Mouse (Mus musculus) kidney, adult 18-20 months (tissue): ENCODE results near the gene Cd47.

Experiments used
- DNase-seq: peaks from one replicate; pipeline ENCODE4 v3.0.0; 2021

Cd47 gene

DNA sequence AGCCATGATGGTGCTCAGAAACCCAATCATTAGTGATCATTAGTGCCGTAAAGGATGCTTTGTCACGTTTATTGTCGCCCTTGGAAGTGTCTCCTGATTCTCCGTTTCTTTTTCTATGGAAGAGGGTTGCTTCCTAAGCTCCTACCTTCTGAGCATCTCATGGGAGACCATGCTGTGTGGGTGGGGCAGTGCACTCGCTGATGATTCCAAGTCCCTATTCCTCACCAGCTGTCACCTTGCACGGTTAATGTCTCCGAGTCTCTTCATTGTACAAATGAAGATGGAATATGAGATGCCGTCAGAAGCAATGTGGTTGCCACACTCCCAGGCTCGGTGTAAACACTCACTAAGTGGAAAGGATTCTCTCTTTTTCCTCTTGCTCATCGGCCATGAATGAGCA is 119.9 kb downstream of the Cd47 start:
- no peak for DNase-seq

DNA sequence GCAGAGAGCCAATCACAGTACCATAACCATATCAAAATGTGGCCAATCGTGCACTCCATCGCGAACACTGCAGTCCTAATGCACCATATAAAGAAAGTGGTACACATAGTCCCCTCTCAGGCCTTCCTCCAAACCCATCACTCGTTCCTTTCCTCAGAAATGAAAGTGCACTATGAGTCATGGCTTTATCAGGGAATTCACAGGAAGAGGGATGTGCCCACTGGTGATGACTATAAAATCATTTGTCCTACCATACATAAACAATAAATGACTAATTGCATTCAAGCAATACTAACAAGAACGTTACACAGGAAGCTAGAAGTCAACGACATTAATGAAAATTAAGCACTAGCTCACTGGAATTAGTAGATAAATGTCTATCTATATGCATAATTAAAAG is 121.3 kb downstream of the Cd47 start:
- DNase-seq = no peak

DNA sequence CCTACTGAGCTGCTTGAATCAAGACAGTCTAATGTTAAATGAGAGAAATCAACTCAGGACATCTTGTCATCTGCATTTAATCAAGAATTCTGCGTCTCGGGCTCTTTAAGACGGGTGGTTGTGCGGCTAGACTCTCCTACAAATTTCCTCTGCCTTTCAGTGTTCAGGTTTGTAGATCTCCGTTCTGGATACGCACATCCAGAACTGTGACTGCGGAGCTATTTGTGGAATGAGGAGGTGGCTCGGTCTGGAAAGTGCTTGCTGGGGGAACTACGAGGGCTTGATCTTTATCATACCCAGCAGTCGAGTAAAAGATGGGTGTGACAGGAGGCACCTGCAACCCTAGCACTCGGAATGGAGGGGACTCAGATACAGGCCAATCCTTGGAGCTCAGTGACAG is 121.8 kb downstream of the Cd47 start:
- DNase-seq = no peak

DNA sequence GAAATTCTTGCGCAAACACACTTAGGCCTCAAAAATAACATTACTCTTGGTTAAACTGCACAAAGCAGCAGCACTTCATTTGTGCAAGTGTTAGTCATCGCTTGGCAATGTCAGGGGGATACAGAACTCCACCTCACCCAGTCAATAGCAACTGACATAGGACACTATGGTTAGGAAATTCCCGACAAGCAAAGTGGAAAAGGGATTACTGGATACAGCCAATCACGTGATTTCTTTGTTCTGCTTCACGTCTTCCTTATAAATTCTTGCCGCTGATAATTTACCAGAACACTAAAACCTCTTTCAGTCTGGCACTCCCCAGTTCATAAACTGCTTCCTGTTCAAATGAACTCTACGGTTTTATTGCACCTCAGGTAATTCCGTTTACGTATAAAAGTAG is 123.4 kb downstream of the Cd47 start:
- DNase-seq = no peak

DNA sequence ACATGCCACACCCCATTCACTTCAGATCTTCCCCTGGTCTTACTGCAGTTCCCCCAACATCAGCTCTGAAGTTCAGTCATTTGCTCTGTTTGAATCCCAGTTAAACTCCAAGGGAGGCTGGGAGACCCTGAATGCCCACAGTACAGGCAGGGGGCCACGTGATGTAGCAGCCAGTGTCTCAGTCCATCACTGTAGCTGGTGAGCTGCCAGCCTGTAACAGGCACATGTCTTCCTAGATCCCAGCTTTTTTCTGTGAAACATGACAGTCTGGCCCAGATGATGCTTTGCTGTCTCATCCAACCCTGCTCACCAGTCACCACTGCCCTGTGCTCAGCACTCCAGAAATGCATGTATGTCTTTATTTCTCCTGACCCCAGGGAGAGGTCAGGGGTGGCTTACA is 124.6 kb downstream of the Cd47 start:
- DNase-seq = no peak

DNA sequence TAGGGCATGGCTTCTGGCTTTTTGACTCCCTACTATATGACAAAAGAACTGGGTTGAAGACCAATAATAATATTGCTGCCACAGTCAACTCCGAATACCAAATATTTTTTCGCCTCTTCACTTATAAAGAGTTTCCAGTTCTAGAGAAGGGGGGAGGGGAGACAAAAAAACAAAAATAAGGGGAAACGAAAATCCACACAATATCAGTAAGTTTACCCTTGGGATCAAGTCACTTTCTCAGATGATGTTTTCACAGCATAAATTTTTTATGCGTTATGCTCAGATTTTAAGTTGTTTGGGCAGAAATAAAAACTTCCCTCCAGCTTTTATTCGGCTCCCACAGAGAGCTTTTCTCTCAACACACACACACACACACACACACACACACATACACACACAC is 132.9 kb downstream of the Cd47 start:
- no peak for DNase-seq

DNA sequence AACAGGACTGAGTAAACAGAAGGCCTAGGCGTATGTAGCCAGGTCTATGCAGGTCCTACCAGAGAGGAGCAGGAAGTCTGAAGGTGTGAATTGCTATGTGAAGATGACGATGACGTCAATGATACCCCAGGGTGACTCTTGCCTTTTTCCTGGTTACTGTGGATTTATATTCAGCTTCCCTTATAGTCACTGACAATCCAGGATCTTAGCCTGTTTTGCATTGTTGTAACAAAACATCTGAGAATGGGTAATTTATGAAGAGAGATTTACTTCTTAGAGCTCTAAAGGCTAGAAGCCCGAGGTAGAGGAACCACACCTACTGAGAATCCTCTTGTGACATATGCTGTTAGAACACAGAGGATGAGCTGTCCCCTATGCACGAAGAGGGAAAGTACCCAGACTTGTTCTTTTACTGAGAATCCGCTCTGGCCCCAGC is 135.7 kb downstream of the Cd47 start:
- DNase-seq = no peak

DNA sequence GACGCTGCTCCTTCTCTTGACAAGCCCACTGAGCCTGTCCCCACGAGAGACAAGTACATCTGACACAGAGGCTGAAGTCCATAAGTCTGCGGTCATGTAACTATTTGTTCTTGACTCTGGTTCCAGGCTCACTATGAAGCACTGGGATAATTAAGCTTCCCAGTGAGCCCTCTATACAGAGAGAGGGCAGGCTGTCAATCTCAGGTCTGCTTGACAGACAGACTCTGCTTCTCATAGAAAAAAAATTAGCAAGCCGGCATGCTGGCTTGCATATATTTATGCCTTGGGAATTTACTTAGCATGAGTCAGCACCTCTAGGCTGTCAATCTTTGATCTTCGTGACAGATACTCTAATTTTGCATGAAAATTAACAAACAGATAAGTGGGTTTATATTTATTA is 136.5 kb downstream of the Cd47 start:
- no peak for DNase-seq

DNA sequence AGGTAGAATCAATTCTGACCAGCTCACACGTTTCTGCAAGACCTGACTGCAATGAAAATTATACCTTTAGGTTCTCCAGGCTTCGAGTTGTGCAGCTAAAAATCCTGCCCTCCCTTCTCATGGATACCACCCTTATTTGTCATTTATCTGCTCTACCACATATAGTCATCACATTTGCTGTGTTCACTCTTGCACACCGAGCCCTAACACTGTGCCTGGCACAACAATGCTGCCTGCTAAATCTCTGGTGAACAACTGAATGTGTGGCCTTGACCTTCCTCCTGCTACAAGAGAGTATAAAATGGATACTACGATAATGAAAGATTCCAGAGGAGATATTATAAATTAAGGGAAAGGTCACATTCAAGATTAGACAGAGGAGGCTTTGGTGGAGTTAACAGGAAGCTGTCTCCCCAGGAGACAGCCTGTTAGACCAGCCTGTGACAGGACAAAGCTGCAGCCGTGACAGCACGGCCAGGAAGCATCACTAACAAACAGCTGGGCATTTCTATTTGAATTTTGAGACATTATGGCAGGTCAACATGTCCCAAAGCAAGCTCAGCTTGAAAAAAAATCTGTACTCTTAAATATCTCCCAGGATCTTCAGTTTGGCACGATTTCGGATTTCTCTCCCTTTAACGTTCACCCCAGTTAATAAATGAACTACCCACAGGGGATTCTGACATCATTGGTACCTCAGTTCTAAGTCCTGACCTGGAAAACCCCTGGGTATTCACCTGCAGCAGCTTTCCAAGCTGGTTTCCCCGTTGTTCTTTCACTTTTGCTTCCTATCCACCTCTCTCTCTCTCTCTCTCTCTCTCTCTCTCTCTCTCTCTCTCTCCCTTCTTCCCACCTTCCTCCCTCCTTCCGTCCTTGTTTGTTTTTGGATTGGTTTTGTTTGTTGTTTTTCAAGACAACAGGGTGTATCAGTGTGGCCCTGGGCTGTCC is 137.2 kb downstream of the Cd47 start:
- DNase-seq = no peak

DNA sequence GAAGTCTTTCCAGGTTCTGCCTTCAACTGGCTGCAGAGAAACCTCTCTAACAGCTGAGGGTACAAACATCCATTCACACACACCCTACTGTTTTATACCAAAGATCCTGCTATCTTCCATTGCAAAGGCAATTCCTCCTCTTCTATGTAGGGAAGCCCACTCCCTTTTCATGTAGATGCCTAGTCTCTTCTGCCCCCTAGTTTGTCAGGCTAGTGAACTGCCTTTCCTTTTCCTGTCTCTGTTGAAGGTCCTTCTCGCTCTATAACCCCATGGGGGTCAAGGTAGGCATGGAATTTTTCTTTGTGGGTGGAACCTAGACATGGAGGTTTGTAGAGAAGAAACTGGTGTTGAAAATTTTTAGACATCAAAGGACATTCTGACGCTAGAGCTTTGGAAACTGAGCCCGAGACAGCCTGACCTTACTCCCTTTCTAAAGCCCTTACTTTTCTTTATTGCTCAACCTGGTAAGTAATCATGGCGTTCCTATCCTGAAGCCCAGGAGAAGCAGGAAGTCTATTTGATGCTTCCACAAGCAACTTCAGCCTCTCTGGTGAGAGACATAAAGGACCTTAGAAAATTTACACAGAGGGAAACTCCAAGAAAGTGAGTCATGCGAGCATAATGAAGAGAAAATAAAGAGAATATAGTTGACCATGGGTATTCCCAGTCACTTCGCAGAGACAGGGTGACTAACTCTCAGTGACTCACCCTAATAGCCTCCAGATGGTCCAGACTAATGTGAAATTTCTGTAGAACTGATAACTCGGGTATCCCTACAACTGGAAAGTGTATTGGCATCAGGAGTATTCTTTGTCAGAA is 138.4 kb downstream of the Cd47 start:
- DNase-seq = no peak

DNA sequence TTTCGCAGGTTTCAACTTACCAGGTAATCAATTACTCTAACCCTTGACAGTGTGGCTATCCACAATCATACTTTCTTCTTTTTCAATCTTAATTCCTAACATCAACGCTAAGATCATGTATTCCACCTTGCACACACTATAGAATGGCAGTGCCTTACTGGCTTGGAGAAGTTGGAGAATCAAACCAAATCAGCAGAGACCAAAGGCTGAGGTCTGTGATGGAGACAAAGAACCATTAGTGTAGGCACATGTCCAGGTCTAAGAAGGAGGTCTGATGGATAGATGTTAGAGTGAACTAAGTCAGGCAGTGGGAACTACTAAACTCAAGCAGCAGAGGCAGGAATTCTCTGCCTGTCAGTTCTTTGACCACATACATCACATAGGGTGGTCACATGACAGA is 139.0 kb downstream of the Cd47 start:
- no peak for DNase-seq

DNA sequence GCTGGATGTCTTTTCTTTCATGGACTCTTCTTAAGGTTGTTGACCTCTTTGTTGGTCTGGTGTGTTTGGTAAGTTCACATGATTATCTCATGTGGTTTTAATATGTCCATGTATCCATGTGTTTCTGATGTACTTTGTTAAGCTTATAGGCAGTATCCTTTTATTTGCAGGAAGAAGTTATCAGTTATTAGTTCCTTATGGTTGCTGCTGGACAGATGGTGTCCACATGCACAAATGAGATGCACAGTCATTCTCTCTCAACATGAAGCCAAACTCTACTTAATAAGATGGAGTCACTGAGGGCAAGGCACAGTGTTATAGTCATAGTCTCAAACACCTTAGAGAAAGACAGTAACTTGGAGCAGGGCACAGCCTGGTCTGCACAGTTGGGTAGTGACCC is 140.1 kb downstream of the Cd47 start:
- DNase-seq = no peak

DNA sequence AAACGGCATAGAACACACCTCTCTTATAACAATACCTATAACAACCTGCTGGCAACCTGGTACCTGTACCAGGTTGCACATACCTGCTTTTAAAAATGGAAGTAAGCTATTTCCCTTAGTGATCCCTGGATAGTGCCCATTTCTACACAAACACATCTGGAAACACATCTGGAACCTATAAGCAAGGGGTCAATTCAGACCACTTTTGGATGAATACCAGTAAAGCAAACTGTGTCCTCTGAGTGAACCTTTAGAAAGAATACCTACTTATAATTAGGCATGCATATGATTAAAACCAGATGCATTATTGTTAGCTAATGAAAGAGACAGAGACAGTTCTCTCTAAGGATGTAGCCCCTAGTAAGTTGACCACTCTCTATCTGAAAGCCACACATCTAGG is 140.7 kb downstream of the Cd47 start:
- no peak for DNase-seq

DNA sequence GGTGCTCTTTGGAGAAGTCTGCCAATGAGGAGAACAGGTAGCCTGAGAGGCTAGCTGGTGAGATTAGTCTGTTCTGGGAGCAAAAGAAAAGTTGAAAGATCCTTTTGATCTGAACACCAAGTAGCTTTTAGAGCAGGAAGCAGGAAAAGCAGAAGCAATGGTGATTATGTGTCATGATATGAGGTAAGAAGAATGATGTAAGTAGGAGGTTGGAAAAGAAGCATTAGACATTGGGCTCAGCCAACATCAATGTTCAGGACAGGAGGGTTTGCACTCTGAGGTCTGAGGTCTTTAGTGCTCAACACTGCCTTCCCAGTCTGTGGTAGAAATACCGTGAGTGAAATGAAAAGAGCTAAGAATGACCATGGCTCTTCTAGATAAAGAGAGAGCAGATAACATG is 143.4 kb downstream of the Cd47 start:
- DNase-seq = no peak

DNA sequence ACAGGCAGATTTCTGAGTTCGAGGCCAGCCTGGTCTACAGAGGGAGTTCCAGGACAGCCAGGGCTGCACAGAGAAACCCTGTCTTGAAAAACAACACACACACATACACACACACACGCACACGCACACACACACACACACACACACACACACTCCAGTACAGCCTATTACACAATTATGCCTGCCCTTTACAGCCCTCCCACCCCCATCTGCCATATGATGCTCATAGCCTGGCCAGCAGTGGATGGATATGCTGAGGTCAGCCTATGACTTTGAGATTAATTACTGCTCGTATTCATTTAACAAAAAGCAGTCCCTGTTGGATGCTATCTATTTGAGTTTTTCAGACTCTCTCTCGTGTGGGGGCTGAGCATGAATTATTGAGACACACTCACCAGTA is 144.8 kb downstream of the Cd47 start:
- no peak for DNase-seq

DNA sequence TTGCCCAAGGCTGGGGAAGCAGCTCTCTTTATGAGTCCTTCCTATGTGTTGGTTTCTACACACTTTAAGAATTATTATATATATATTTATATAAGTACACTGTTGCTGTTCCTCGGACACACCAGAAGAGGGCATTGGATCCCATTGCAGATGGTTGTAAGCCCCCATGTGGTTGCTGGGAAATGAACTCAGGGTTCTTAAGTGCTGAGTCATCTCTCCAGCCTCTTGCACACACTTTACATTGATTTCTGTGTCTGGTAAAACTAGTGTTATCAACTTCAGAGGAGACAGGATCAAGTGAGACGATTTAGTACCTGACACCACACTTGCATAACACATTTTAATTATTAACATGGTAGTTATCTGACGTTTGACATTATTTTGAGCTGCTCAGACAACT is 146.7 kb downstream of the Cd47 start:
- no peak for DNase-seq

DNA sequence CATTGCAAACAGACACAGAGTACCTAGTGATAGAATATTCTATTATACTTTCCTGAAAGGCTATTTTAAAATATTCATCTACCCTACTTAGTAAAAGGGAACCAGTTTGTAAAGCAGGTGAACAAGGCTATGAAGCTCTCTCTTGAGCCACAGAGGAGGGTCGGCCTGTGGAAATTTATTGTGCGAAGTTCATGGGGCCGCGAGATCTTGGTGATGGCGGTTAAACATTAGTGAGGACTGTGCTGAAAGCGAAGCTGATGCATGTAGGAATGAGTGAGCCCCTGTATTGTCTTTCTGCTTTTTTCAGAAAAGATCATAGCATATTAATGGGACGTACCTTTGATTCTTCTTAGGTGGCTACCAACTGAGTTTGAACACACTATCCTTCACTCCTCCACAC is 147.3 kb downstream of the Cd47 start:
- DNase-seq = no peak

DNA sequence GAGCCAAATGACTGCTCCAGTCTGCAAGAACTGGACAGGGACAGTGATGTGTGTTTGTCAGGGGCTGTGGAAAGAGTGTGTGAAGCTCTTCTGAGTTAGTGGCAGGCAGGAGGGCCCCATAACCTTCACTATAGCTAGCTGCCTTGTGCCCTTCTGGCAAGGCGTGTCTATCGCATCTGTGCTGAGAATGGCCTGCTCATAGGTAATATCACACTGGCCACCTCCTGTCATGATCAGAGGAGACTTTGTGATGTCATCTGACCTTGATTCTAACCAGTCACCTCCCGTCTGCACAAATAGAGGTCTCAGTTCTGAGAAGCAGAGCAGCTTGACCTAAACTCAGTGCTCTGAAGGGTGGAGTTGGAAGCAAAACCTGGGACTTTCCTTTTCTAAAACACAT is 148.0 kb downstream of the Cd47 start:
- no peak for DNase-seq

DNA sequence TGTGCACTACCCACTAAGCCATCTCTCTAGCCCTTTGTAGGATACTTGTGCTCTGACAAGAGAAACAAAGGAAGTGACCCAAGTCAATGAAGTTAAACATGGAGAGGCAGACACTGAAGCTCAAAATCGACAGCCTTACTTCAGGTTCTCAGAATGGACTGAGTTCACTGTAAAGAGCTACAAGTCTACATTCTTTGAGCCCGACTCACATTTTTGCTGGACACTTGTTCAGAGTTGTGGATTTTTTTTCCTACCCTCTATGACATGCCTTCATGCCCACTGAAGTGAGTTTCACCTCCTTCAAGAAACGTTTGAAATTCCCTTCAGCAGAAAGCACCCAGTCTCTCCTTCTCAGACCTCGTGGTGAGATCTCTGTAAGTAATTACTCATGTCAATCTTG is 148.9 kb downstream of the Cd47 start:
- DNase-seq = no peak

DNA sequence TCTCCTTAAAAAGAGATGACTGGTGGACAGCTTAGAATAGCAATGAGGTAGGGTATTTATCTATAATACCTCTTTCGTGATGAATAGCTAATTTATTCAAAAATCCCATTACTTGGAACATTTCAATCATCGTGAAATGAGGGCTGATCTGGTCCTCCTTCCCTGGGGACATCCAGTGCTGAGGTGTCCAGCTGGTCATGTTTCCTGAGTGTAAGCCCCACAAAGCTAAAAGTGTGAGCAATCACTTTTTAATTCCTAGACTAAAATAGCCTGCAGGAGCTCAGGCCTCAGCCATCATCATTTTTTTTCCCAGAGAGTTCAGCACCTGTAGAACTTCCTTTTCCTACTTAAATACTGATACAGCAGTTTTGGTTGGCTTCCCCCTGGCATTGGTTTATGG is 150.0 kb downstream of the Cd47 start:
- DNase-seq = no peak

DNA sequence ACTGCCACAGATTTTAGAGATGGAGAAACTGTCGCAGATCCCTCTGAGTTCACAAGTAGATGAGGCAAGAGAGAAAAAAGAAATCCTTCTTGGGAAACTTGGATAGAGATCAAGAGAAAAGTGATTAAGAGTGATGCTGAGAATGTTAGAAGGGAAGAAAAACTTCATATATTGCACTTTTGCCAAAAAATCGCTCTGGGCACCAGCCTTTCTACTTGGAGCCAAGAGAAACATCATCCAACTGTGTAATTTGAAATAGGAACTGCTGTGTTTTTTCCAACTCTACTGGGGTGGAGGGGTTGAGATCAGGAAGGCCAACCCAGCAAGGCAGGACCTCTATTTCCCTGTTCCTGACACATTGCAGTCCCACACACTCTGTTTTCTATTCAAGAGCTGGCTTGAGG is 151.0 kb downstream of the Cd47 start:
- DNase-seq = no peak

DNA sequence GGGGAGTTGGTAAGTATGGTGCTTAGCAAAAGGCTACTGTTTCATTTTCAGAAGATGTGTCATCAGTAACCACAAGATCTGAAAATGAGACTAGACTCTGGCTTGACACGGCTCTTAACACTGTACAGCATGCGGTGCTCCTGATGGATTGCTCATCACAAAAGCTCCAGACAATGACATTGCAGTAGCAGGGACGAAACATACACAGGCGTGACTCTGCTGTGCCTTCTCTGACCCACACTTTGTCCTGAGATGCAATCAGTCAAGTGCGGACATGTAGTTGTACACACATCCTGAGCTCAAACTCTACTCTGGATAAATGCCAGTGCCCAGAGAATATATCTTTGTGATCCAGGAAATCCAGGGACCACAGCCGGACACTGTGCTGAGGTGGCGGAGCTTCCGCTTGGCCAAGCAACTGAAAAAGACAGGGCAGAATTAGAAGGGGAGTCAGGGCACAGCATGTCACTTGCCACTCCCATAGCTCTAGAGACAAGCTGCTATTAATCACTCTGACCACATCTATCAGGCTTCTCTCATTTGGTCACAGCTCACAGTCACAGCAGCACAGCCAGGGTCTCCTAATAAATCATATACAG is 151.7 kb downstream of the Cd47 start:
- peak; percentile 29 for DNase-seq

DNA sequence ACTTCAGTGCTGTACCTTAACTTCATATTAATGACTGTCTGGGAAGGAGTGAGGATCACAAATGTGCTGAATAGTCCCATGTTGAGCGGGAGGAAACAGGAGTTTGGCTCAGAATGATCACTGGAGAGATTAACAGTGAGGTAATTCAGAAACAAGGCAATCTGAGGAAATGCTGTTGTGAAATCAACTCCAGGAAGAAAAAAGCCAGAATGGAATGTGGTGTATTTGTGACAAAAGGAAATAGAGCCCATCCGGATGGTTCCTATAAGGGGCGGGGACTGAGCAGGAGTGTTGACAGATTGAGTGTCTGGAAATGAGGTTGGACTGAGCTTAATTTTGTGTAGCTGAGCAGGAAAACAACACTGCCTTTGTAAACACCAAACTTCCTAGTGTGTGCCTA is 153.5 kb downstream of the Cd47 start:
- no peak for DNase-seq

DNA sequence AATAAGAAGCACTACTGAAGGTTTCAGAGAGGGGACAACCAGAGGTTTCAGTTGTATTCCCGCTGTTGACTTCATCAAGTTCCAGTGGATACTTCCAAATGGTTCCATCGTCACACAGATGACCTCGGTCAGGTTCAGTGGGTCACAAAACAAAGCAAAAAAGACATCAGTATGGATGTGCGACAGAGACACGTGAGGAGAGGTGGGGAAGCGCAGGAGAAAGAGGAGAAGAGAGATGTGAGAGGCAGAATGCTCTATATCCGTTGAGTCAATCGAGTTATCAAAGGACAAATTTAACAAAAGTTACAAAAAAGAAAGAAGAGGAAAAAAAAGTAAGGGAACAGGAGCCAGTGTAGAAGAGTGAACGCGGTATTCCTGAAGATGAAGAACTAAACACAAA is 154.6 kb downstream of the Cd47 start:
- DNase-seq = no peak
